Mouse (Mus musculus) bone marrow, adult 2 months (tissue): ENCODE data around the gene Pxdn.

ENCODE experiments used
- CTCF ChIP-seq: fragments of 200-500 bp; IDR thresholded peaks from 2 replicates; pipeline ENCODE4 v1.5.1; 2011; ENCODE audit warnings: low read length, control low read depth; ENCODE audit not compliant: control insufficient read depth, insufficient read depth
- POLR2A ChIP-seq: fragments of 200-500 bp; IDR thresholded peaks from 2 replicates; pipeline ENCODE4 v1.6.1; 2011; ENCODE audit warnings: low read depth, mild to moderate bottlenecking, control low read depth, low read length, borderline replicate concordance; ENCODE audit not compliant: control insufficient read depth

DNA sequence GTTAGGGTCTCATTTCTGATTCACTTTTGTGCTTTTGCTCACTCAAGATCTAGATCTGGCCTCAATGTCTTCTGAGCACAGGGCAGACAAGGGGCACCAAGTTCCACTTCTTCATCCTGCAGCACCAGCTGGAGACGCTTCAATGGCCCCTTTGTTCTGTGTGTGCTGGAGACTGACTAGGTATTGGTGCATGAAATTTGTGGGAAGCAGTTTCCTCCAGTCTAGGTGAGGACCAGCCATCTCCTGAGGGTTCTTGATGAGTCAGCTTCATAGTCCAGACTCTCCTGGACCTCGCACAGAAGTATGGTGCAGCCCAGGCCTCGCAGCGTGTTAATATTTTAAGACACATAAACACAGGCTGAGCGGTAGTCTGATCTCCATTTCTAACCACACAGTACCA lies 97.3 kb downstream of the Pxdn start:
- TF ChIP-seq CTCF (no peak), POLR2A (no peak)
